Mouse (Mus musculus) kidney, adult 2 months (tissue): ENCODE measurements around the gene Plcd1.

Source experiments
- CTCF ChIP-seq: fragments of 200-500 bp; conservative IDR thresholded peaks from 2 replicates; pipeline ENCODE4 v1.5.1; 2011; ENCODE audit warnings: low read depth, mild to moderate bottlenecking, control low read depth, low read length, moderate library complexity, mixed read lengths; ENCODE audit not compliant: insufficient read depth, insufficient read length
- POLR2A ChIP-seq: fragments of 200-500 bp; IDR thresholded peaks from one replicate; pipeline ENCODE4 v1.6.1; 2011; ENCODE audit warnings: low read depth, low read length, control low read depth

DNA sequence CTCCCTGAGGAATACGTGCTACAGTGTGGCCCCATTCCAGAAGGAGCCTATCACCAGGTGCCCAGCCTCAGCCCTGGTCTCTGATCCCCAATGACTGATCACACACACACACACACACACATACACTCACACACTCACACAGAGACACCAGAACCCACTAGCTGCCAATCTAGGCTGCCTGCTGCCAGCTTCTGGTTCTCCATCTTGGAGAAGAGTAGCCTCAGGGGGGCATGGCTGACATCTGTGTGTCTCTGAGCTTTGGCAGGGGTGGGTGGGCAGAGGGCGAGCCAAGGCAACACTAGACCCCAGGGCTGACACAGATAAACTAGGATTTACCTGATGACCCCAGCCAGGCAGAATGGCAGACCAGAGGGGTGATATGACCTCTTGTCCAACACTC is 45.5 kb upstream of the Plcd1 start:
- TF ChIP-seq POLR2A, result no peak
- TF ChIP-seq CTCF, result no peak
